Mouse (Mus musculus): ENCODE data around the gene Lamp1. TPM values are rescaled to one million over a fixed set of nuclear protein-coding genes. Genes with fewer than 3 reads are reported as not detected.
A peak's percentile ranks its signal among the peaks of the same experiment; 100 is the strongest.
"Not testable (repeated sequence)": the region's sequence is repeated elsewhere in the genome, so short reads cannot be mapped to it uniquely, and the experiment has no call there.

The Lamp1 gene
- 182 and 190 TPM in 2 replicates for polyA plus RNA-seq (2016; fragmentation: Nextera tagmentation; extraction: Ambion mirVana)

- WGBS = 1% methylated on average over 49 of the region's 50 CpGs
- no peaks in the 10 kb centered on the region for H3K36me3 ChIP-seq (replicated peaks)
- peak within 1 kb of the TSS; percentile 100 for H3K4me3 ChIP-seq
- H3K27me3 ChIP-seq (ENCODE audit: poor library complexity, severe bottlenecking) = no peaks in the 10 kb centered on the region
- DNase-seq (ENCODE audit: extremely low spot score, low spot score) = peak; percentile 99
- H3K9me3 ChIP-seq = no peaks in the 10 kb centered on the region
- peak within 1 kb of the TSS; percentile 91 for H3K27ac ChIP-seq
- H3K4me1 ChIP-seq = peaks cover 23% of the 10 kb centered on the region
Measured at GRCm38 (mm10) chr8:13158718-13159376, at the start of gene Lamp1. Gene Lamp1 (plus strand): TSS chr8:13159161.

DNA sequence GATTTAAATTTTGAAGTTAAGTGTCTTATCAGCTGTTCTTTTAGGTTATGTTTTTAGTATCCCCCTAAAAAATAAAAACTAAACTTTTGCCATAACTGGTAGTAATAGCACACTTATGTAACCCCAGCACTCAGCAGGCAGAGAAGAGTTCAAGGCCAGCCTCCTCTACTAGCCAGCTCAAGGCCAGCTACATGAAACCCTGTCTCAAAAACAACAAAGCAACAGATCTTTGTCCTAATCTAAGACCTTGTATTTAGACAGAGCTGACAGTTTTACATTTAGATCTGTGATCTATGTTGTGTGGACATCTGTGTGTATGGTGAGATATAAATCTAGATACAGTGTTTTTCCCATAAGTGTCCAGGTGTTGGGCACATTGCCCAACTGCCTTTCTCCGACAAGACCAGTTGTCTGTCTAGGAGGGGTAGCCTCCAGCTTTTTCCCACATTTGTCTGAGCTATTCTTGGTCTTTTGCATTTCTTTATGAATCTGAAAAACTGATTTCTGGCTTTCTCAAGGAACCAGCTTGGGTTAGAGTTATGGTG is 49.5 kb upstream of the Lamp1 start:
- peaks cover 21% of the 10 kb centered on the region for H3K4me1 ChIP-seq
- DNase-seq (ENCODE audit: extremely low spot score, low spot score) = no peak
- no peak overlapping the region for H3K27ac ChIP-seq
- no peaks in the 10 kb centered on the region for H3K9me3 ChIP-seq
- H3K4me3 ChIP-seq = no peak overlapping the region
- 98% methylated on average over 1 of the region's 1 CpGs for WGBS
- peaks cover 36% of the 10 kb centered on the region for H3K36me3 ChIP-seq (replicated peaks)
- H3K27me3 ChIP-seq (ENCODE audit: poor library complexity, severe bottlenecking) = no peaks in the 10 kb centered on the region

DNA sequence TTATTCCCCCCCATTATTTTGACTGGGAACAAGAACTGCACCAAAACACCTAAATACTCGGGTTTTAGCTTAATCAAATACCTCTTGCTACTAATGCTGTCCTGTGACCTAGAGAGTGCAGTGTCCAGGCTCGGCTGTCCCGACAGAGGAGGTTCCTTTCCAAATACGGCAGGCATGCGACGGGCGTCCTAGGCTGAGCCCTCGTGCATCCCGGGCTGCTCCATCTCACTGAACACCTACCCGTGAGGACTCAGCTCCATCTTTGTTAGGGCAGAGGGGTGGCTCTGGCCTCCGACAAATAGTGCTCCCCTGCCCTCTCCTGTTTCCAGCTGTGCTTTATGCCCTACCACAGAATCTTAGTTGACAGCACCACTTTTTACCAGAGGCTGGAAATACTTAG is 47.0 kb upstream of the Lamp1 start:
- Histone ChIP-seq H3K27ac (no peak overlapping the region), H3K36me3 (replicated peaks) (peaks cover 49% of the 10 kb centered on the region)
- WGBS = 90% methylated on average over 11 of the region's 11 CpGs

DNA sequence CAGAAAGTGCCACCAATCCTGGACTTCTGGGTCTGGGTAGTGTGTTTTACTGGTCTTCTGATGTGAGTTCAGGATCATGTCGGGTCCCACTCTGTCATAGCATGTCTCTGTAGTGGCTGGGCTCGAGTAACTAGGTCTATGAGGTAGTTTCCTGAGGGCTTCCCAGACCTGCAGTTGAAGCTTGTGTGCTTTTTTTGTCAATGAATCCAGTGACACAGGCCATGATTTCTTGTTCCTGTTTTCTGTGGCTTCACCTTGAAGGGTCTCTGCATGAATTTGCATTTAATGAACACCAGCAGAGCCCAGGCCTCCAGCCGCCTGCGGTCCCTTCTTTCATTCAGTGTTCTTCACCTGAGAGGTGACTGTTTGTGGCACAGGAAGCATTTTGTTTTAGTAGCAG is 45.7 kb upstream of the Lamp1 start:
- Histone ChIP-seq H3K4me1 (peaks cover 4% of the 10 kb centered on the region; the same call in 1 of the 2 replicates), H3K9me3 (no peaks in the 10 kb centered on the region), H3K27me3 (ENCODE audit: poor library complexity, severe bottlenecking) (no peaks in the 10 kb centered on the region), H3K36me3 (replicated peaks) (peaks cover 46% of the 10 kb centered on the region), H3K4me3 (no peak overlapping the region), H3K27ac (no peak overlapping the region)
- 96% methylated on average over 4 of the region's 4 CpGs for WGBS
- no peak for DNase-seq (ENCODE audit: extremely low spot score, low spot score)

More for the DNA sequence above, 47.0 kb upstream of the Lamp1 start:
- no peak for DNase-seq (ENCODE audit: extremely low spot score, low spot score)
- Histone ChIP-seq H3K9me3 (no peaks in the 10 kb centered on the region), H3K4me1 (peaks cover 5% of the 10 kb centered on the region), H3K4me3 (no peak overlapping the region), H3K27me3 (ENCODE audit: poor library complexity, severe bottlenecking) (no peaks in the 10 kb centered on the region)

GRCm38 (mm10) chr8:13117096-13117495 is 41.9 kb upstream of the Lamp1 start:
- H3K27ac ChIP-seq = no peak overlapping the region
- 95% methylated on average over 2 of the region's 2 CpGs for WGBS
- peaks cover 4% of the 10 kb centered on the region; the same call in 1 of the 2 replicates for H3K4me1 ChIP-seq
- H3K4me3 ChIP-seq = no peak overlapping the region
- H3K36me3 ChIP-seq (replicated peaks) = peaks cover 76% of the 10 kb centered on the region
- H3K27me3 ChIP-seq (ENCODE audit: poor library complexity, severe bottlenecking) = no peaks in the 10 kb centered on the region
- DNase-seq (ENCODE audit: extremely low spot score, low spot score) = no peak
- no peaks in the 10 kb centered on the region for H3K9me3 ChIP-seq

GRCm38 (mm10) chr8:13118516-13118915 is 40.4 kb upstream of the Lamp1 start:
- Histone ChIP-seq H3K27ac (no peak overlapping the region), H3K4me1 (peaks cover 4% of the 10 kb centered on the region; the same call in 1 of the 2 replicates), H3K9me3 (no peaks in the 10 kb centered on the region), H3K4me3 (no peak overlapping the region), H3K27me3 (ENCODE audit: poor library complexity, severe bottlenecking) (no peaks in the 10 kb centered on the region), H3K36me3 (replicated peaks) (peaks cover 78% of the 10 kb centered on the region)
- no peak for DNase-seq (ENCODE audit: extremely low spot score, low spot score)
- 91% methylated on average over 3 of the region's 3 CpGs for WGBS

- H3K36me3 ChIP-seq (replicated peaks) = peaks cover 83% of the 10 kb centered on the region
- H3K4me1 ChIP-seq = peaks cover 4% of the 10 kb centered on the region; the same call in 1 of the 2 replicates
- 90% methylated on average over 7 of the region's 7 CpGs for WGBS
- H3K27ac ChIP-seq = no peak overlapping the region
- no peak for DNase-seq (ENCODE audit: extremely low spot score, low spot score)
- no peaks in the 10 kb centered on the region for H3K27me3 ChIP-seq (ENCODE audit: poor library complexity, severe bottlenecking)
- no peaks in the 10 kb centered on the region for H3K9me3 ChIP-seq
- no peak overlapping the region for H3K4me3 ChIP-seq
Measured at GRCm38 (mm10) chr8:13120882-13121665, 37.9 kb upstream of the Lamp1 start.

GRCm38 (mm10) chr8:13122887-13123421 is 36.0 kb upstream of the Lamp1 start:
- Histone ChIP-seq H3K36me3 (replicated peaks) (peaks cover 95% of the 10 kb centered on the region), H3K27ac (no peak overlapping the region), H3K4me3 (no peak overlapping the region), H3K9me3 (no peaks in the 10 kb centered on the region), H3K27me3 (ENCODE audit: poor library complexity, severe bottlenecking) (no peaks in the 10 kb centered on the region), H3K4me1 (no peaks in the 10 kb centered on the region)
- WGBS = 94% methylated on average over 7 of the region's 7 CpGs
- no peak for DNase-seq (ENCODE audit: extremely low spot score, low spot score)

GRCm38 (mm10) chr8:13124897-13125296 is 34.1 kb upstream of the Lamp1 start:
- WGBS = 93% methylated on average over 8 of the region's 8 CpGs
- Histone ChIP-seq H3K27ac (no peak overlapping the region), H3K27me3 (ENCODE audit: poor library complexity, severe bottlenecking) (no peaks in the 10 kb centered on the region), H3K36me3 (replicated peaks) (peaks cover 96% of the 10 kb centered on the region), H3K4me1 (no peaks in the 10 kb centered on the region), H3K9me3 (no peaks in the 10 kb centered on the region), H3K4me3 (no peak overlapping the region)
- DNase-seq (ENCODE audit: extremely low spot score, low spot score) = no peak

- not testable (repeated sequence) for H3K27me3 ChIP-seq (ENCODE audit: poor library complexity, severe bottlenecking); DNase-seq (ENCODE audit: extremely low spot score, low spot score); H3K9me3 ChIP-seq; H3K27ac ChIP-seq; H3K4me3 ChIP-seq; H3K4me1 ChIP-seq
- peaks cover 96% of the 10 kb centered on the region for H3K36me3 ChIP-seq (replicated peaks)
- 74% methylated on average over 9 of the region's 9 CpGs for WGBS
Measured at GRCm38 (mm10) chr8:13132220-13132619, 26.7 kb upstream of the Lamp1 start.

DNA sequence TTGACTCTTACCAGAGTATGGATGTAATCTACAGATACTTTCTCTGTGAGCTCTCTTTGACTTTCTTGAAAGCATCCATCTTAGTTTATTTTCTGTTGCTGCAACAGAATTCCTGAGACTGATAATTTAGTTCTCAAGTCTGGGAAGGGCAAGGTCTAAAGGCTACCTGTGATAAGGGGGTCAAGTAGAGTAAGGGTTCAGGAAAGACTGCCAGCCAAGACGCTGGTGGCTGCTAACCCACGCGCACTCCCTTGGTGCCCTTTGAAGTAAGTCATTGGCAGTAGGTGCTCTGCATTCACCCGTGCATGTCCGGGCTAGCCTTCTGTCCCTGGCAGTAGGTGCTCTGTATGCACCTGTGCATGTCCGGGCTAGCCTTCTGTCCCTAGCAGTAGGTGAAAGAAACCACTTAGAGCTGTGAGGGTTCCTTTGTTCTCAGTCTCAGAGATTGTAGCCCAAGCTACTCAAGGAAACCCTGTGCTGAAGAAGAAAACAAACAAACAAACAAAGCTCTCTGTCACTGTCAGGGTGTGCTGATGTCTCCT is 19.2 kb upstream of the Lamp1 start:
- Histone ChIP-seq H3K4me1 (no peaks in the 10 kb centered on the region), H3K36me3 (replicated peaks) (peaks cover 99% of the 10 kb centered on the region), H3K27ac (no peak overlapping the region), H3K9me3 (no peaks in the 10 kb centered on the region), H3K27me3 (ENCODE audit: poor library complexity, severe bottlenecking) (no peaks in the 10 kb centered on the region), H3K4me3 (no peak overlapping the region)
- 90% methylated on average over 6 of the region's 6 CpGs for WGBS
- DNase-seq (ENCODE audit: extremely low spot score, low spot score) = no peak

- no peaks in the 10 kb centered on the region for H3K27me3 ChIP-seq (ENCODE audit: poor library complexity, severe bottlenecking)
- H3K9me3 ChIP-seq = no peaks in the 10 kb centered on the region
- DNase-seq (ENCODE audit: extremely low spot score, low spot score) = no peak
- H3K36me3 ChIP-seq (replicated peaks) = peaks cover 99% of the 10 kb centered on the region
- WGBS = 89% methylated on average over 5 of the region's 5 CpGs
- H3K4me3 ChIP-seq = no peak overlapping the region
- no peaks in the 10 kb centered on the region for H3K4me1 ChIP-seq
- H3K27ac ChIP-seq = no peak overlapping the region
Measured at GRCm38 (mm10) chr8:13141681-13142080, 17.3 kb upstream of the Lamp1 start.

Data from forebrain, embryonic 10.5 days (tissue).